Mouse (Mus musculus) retina, postnatal 1 day (tissue): ENCODE measurements around the gene Rmi1.
A peak's percentile ranks its signal among the peaks of the same experiment; 100 is the strongest.
"Not testable (repeated sequence)": the region's sequence is repeated elsewhere in the genome, so short reads cannot be mapped to it uniquely, and the experiment has no call there.

Experiments used
- DNase-seq: peaks from one replicate; pipeline ENCODE4 v3.0.0-alpha.2; 2012

Rmi1 gene

DNA sequence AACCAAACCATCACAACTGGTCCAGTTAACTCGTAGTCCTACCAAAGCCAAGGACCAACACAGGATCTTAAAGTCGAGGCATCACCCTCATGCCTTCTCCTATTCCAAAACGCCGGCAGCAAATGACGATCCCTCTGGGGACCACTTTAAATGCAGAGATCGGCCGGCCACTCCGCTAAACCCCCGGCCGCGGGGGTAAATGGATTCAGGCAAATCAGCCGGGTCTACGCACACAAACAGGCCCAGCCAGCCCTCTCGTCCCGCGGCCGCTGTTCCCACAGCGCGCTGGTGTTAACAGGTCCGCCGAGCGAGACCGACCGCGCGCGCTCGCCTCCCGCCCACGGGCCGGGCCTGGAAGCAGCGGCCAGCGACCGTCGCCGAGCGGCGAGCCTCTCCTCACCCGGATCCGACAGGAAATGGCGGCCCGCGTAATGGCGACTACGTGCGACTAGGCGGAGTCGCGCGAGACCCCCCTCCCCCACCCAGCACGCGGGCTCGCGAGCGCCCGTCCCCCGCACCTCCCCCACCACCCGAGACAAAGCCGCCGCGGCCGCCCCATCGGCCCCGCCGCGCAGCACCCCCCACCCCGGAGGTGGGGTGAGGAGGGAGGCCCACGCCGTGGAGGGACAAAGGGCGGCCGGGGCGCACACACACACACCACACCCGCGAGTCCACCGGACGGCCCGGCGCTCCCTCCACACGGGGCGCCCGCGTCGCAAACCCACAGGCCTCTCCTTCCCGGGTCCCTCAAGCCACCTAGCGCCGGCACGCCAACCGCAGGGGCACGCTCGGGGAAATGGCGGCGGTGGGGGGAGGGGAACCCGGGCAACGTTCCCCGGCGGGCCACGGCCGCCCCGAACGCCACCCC lies 679 bp upstream of the Rmi1 start:
- DNase-seq: peak; percentile 89

DNA sequence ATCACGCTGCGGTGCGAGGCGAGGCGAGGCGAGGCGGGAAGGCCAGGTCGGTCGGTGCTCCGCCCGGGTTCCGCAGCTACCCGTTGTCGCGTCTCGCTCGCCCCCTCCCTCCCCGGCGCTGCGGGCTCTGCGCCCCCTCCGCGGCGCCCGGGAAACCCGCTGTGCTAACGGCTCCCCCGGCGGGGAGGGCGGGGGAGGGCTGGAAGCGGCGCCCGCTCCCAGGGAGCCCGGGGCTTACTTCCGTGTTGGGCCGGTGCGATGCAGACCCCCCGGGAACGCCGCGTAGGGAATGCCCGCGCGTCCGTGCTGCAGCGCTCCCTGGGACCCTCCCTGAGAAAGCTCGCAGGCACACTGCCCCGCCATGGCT lies 679 bp downstream of the Rmi1 start:
- DNase-seq: no peak

DNA sequence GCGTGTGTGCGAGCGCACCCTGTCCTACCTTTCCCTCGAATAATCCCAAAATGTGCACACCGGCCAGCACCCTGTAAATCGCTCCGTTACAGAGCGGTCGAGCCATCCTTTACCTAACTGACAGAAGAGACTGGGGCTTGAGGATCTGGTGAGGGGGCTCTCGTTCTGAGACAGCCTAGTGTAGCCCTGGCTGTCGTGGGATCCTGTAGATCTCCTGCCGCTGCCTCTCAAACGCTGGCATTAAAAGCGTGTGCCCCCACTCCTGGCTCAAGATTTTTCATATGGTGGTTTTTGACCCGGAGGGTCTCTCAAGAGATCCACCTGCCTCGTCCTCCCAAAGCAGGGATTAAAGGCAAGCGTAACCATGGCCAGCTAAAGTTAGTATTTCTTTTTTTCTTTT lies 1.2 kb downstream of the Rmi1 start, which contains the start of gene Hnrnpk:
Gene Hnrnpk, minus strand, starts transcription at position 101 of the 400 bp plus-strand sequence.
- DNase-seq: not testable (repeated sequence)

DNA sequence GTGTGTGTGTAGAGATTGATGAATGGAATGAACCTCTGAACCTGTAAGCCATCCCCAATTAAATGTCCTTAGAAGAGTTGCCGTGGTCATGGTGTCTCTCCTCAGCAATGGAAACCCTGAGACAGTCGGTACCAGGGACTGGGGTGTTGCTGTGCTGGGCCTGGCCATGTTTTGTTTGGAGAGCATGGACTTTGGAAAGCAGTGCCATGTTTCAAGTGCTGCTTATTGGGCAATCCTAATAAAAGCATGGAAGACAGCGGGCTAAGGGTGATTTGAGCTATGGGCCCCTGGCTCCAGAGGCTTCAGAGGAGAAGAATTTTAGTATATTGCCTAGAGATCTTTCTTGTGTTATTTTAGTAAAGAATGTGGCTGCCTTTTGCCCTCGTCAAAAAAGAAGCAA lies 9.0 kb downstream of the Rmi1 start:
- DNase-seq: no peak

DNA sequence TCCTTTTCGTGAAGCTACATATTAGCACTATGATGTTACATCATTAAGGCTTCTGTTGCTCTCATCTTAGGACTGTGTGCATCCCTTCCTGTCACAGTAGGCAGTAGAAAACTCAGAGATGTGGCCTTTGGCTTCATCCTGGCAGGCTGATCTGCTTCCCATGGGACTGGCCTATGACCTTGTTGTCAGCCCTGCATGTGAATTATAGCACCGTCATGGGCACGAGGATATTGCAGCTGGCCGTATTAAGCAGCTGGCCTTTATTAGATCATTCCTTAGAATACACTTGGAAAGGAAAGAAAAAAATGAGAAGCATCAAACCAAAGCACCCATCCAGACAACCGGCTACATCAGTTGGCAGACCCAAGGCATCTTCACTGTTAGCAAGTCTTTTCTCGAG lies 13.3 kb downstream of the Rmi1 start:
- peak; percentile 23 for DNase-seq

DNA sequence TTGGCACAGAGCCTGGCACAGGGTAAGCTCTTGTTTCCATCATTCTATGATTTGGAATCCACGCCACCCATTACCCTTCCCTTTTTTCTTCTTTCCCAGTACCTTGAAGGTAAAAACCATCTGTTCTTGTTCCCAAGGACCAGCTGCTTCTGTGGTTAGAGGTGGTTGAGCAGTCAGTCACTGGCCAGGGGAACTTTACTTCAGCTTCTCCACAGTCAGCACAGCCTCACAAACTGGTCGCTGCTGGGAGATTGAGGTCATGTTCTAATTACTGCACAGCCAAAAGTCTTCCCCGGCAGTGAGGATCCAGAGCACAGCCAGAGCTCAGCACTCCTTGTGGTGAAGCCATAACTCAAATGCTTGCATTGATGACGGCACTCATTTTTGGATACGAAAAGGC lies 13.8 kb downstream of the Rmi1 start:
- DNase-seq: peak; percentile 34

DNA sequence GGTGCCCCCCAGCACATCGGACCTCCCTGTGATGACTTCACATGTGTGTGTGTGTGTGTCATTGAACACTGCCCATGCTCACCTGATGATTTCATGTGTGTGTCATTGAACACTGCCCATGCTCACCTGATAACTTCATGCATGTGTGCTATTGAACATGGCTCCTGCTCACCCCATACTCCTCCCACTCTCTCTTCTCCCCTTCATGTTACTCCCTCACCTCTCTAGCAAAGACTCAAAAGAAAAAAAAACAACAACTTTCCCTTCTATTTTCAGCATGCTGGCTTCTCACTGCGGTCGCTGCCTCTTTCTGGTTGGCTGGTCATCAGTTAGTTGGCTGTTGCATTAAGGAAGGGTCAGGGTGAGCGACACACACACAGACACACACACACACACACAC lies 16.6 kb downstream of the Rmi1 start:
- no peak for DNase-seq

DNA sequence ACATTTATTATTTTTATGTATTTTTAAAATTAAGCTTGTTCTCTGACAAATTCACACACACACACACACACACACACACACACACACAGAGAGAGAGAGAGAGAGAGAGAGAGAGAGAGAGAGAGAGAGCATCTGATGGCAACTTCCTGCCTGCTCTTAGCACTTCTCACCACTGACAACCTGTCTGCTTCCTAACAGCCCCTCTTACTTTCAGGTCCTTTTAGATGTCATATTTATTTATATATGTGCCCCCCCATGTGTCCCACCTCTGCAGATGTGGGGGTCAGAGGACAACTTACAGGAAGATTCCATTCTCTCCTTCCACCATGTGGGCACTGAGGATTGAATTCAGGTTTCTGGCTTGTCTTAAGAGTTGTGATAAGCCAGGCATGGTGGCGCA lies 17.2 kb downstream of the Rmi1 start:
- no peak for DNase-seq

DNA sequence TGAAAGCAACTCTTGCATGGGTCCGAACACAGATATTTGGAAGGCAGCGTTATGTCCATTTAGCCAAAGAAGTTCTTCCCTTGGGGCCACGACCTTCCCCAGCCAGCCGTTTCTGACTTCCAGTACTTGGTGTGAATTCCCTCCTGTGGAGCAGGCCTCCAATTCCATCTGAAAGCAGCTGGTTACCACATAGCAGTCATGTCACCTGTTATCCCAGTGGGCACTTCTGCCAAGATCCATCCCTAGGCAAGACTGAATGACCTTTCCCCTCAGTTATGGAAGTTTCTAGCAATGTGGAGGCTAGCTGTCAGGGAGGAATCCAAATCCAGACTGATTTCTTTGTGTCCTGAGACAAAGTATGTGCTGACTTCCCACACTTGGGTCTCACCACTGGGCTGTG lies 19.0 kb downstream of the Rmi1 start:
- DNase-seq: no peak

DNA sequence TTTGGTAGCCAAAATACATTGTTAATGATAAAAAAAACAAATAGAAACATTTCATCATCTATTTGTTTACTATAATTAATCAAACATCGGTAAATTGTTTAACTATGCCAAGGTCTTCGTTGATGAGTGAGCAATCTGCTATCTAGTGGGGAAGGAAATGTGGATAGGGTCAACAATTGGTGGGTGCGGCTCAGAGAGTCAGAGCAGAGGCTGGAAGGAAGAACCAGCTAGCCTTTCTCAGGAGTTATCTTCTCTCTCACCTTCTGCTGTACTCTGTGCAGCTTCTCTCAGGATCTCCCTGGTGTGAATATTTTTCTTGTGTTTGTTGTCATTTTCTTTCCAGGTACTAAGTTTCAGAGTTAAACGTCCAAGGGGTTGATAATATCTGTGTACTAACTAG lies 20.2 kb downstream of the Rmi1 start:
- no peak for DNase-seq

DNA sequence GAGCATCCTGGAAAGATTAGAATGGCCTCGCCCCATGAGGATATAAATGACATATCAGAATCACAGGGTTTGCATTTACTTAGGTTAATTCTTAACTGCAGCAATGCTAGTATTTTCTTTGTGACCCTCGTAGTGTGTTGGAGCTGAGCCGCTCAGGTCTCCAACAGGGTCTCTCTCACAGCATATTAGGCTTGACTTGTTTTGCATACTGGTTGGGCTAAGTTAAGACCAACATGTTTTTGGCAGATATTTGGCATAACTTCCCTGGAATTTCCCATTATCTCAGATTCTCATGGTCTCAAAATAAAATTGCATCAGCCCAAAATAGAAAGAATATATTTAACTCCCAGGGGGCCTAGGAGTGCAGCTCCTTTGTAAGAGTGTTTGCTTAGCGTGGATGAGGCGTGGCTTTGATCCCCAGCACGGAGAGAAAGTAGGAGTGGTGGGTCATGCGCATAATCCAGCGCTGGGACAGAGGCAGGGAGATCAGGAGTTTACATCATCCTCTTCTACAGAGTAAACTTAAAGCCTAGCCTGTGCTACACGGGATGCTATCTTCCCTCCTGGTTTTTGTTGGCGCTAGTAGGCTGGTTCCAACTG lies 21.1 kb downstream of the Rmi1 start:
- no peak for DNase-seq

DNA sequence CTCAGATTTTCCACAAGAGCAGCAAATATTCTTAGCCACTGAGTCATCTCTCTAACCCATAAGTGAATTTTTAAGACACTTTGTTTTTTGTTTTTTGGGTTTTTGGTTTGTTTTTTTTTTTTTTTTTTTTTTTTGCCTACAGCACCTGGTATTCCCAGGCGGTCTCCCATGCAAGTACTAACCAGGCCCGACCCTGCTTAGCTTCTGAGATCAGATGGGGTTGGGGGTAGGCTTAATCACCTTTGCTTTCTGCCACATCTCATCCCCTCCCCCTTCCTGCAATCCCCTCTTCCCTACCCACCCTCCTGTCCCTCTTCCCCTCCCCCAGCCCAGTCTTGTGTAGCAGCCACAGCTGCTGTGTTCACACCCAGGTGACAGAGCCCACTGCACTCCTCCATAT lies 37.7 kb downstream of the Rmi1 start:
- peak; percentile 46 for DNase-seq

DNA sequence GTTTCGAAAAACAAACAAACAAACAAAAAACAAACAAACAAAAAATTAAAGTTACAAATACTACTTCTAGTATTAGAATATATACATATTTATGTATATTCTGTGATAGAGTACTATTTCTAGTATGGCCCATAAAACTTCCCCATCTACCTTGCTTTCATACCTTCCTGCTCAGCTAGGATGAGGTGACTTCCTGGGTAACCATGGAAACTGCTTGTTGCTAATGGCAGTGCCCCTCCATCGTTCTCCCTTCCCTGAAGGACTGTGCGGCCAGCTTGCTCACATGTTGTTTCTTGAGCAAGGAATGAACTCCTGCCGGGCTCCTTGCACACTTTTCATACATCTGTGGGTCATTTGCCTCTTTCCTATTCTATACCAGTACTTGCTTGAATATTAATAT lies 41.3 kb downstream of the Rmi1 start:
- DNase-seq: no peak

DNA sequence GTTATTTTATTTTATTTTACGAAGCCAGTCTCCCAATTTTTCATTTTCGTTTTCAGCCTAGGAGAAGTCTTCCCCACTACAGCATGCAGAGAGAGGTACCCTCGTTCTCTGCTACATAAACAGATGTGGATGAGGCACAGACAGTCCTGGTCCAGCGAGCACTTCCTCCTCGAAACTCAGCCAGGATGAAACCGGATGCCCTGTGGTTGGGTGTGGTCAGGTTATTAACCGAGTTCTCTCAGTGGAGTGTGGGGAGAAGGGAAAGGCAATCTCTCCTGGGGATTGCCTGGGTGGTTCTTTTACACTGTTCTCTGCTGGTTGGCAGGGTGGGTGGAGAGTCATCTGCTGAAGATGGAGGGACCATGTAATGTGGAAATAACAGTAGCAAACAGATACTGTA lies 41.7 kb downstream of the Rmi1 start:
- no peak for DNase-seq

DNA sequence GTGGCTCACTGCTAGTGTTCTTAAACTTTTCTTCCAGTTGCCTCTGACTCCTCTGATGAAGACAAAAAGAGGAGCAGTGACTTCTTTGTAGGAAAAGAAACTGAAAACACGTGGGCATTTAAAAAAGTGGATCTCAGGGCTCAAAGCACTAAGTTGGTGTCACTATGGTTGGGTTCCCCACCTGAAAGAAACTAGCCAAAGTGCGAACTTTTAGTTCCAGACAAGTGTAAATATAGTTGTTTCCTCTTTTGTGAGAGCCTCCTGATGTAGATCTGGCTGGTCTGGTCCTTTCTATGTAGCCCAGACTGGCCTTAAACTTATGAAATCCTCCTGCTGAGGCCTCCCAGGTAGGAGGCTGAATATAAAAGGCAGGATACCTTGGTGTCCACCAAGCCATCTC lies 44.5 kb downstream of the Rmi1 start:
- no peak for DNase-seq

DNA sequence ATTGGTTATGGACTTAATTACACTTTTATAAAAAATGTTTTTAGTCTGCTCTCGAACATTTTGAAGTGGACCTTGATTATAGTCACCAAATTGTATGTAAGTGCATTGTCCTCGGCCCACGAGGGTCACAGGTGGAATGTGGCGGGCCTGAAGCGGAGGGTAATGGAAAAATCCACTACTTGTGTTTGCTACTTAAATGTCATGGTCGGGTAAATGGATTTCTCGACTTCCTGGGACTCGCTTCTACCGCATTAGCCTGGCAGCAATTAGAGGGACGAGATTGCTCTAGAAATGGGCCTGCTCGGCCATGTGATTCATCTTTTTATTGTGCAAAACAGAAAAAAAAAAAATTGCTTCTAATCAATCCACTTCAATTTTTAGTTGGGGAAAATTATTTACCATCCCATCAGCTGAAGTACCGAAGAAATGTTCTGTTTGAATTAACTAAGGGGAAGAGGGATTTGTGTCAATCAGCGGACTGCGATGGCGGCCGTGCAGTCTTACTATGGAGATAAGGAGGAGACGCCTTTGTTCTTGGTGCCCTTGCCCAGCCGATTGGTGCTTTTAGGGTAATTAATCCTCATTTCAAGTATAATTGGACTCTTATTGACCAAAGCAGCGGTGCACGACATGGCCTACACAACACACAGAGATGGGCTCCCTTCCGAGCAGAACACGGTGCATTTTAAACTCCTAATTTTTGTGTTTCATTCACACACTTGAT lies 48.6 kb downstream of the Rmi1 start:
- DNase-seq: no peak

DNA sequence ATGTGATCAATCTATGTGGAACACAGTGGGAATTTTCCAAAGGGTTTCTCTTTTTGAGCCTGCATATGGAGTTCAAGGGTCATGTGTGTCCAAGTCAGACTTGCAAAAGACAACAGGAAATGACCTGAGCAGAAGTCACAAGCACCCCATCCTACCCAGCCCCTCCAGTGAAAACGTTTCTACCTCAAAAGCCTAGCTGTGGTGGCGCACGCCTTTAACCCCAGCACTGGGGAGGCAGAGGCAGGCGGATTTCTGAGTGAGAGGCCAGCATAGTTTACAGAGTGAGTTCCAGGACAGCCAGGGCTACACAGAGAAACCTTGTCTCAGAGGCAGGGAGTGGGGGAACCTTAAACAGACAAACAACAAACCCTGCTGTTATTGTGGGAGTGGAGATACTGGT lies 50.2 kb downstream of the Rmi1 start:
- no peak for DNase-seq

DNA sequence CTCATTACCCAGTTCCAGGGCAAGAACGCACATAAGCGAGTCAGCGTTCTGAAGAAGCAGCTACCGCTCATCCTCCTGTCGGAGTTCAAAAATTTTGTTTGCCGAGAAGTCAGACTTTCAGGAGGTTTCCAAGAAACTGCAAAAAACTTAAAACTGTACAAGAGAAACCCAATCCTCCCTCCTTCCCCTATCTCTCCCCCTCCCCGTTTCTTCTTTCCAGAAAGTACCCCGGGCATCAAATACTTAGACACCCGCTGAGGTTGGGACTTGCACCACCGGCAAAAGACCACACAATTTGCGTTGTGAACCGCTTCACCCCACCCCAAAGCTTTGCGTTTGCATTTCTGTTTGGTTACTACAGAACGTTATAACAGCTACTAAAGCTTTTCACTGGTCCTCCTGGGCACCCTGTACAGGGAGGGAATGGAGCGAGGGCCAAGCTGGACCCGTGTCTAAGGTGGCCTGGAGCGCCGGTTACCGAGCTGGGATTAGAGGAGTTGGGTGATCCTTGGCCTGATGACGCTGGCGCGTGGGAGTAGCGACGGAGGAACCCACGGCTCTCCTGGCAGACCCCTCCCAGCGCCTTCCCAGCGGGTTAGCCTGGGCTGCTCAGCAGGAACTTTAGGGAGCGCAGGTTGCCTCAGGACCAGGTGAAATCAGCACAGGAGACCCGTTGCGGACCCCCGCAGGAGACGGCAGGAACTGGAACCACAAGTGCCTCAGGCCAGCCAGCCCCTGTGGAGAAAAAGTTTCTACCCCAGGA lies 50.8 kb downstream of the Rmi1 start:
- peak; percentile 48 for DNase-seq

DNA sequence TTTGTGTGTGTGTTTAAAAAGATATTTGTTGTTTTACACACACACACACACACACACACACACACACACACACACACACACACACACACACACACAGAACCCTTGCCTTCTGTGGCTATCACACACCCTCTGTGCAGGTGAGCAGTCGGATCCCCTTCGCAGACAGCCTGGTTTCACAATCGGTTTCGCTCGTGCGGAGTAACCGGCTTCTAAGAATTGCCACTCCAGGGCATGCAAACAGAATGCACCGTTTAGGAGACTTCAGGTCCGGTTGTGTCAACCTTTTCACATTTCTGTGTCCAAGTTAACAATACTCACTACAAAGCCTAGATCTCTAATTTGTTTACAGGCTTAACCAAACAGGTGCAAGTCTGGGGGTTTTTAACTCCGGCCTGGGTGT lies 51.5 kb downstream of the Rmi1 start:
- DNase-seq: no peak

DNA sequence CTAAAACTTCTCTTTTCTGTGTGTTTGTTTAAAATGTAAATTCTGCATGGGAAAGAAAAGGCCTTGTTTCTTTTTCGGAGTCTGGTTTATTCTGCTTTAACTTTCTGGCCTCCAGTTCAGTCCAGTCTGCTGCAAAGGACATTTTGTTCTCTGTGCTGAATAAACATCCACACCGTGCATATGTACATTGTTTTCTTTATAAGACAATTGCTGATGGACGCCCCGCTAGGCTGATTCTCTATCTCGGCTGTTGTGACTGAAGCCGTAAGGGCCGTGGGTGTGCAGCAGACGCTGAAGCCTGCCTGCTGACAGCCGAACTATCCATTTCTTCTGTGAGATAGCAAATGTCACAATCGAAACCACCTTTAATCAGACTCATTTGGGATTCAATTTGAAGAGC lies 54.5 kb downstream of the Rmi1 start:
- DNase-seq: no peak

DNA sequence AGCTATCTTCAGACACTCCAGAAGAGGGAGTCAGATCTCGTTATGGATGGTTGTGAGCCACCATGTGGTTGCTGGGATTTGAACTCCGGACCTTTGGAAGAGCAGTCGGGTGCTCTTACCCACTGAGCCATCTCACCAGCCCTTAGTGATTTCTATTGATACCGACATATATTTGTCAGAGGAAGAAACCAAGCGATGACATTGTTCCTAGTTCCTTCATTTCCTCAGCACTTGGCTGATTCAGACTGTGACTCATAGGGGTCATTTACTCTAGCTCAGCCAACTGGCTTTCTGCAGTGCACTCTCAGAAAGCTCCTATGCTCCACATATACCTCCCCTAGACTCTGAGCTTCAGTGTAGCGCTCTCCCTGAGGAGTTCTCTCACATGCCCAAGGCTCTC lies 56.8 kb downstream of the Rmi1 start:
- not testable (repeated sequence) for DNase-seq
